Mouse (Mus musculus): ENCODE data around the gene Olfr389.

The Olfr389 gene

DNA sequence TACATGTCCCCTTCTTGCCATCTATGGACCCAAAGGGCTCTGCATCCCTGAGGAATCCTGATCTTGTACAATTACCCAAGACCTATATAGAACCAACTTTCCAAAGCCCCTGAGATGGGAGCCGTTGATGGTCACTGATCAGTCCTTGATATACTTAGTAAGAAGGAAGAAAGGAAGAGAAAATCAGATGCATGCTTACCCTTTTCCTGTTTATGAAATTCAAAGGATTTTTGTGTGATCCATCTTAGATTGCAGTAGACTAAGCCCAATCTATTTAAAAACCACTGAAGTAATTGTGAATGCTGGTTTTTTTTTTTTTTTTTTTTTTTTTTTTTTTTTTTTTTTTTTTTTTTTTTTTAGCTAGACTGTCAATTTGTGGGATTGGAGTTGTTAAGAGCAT is at the start of gene Olfr389:
Gene Olfr389 (minus strand): TSS at position 101 of the 400 bp plus-strand sequence.
- DNase-seq (ENCODE audit: low spot score in 2 of 2) = no peak

DNA sequence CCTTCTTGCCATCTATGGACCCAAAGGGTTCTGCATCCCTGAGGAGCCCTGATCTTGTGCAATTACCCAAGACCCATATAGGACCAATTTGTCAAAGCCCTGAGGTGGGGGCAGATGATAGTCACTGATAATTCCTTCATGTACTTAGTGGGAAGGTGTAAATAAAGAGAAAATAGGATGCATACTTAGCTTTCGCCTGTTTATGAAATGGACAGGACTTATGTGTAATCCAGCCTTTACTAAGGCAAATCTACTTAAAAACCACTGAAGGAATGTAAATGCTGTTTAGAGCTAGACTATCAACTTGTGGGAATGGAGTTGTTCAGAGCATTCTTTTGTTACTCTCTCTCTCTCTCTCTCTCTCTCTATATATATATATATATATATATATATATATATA is 36.4 kb upstream of the Olfr389 start, which contains the start of gene Olfr392:
Gene Olfr392 (minus strand): TSS at position 101 of the 400 bp plus-strand sequence.
- DNase-seq (ENCODE audit: low spot score in 2 of 2) = no peak

DNA sequence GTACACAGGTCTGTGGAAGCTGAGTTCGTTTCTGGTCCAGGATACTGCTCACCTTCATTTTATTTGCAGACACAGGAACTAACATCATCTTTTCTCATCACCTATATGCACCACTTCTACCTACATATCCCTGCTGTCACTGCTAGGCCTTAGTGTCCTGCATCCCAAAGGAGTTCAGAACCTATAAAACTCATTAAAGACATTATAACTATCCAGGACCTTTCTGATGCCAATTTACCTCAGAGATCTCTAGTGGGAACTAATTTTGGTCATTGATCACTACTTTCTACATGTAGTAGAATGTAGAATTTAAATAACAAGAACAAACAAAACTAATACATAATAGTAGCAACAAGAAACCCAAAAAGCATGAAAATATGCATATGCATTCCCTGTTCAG is 22.4 kb upstream of the Olfr389 start, which contains the start of gene Olfr391-ps:
Gene Olfr391-ps (minus strand): TSS at position 101 of the 400 bp plus-strand sequence.
- DNase-seq (ENCODE audit: low spot score in 2 of 2) = no peak

GRCm38 (mm10) chr11:73782664-73783063 is 2.2 kb upstream of the Olfr389 start, which contains the start of gene Olfr390:
Gene Olfr390 (plus strand): TSS chr11:73782964.
- DNase-seq (ENCODE audit: low spot score in 2 of 2) = no peak

DNA sequence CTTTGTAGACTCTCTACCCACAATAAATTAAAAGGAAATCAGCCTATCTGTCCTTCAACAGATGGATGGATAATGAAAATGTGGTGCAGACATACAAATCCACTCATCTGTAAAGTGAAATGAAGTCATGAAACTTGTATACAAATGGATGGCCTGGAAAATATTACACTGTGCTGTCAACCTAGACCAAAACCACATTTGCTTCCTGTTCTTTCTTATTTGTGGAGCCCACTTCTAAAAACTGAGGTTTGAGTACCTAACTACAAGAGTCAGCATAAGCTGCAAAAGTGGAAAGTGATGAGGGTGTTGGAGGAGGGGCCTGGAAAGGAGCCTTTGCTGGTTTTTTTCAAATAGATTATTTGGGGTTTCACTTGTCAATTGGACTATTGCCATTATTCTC is 21.4 kb downstream of the Olfr389 start:
- no peak for DNase-seq (ENCODE audit: low spot score in 2 of 2)

All from cerebellum, postnatal 4 days (tissue).